In the genomic region with DNA sequence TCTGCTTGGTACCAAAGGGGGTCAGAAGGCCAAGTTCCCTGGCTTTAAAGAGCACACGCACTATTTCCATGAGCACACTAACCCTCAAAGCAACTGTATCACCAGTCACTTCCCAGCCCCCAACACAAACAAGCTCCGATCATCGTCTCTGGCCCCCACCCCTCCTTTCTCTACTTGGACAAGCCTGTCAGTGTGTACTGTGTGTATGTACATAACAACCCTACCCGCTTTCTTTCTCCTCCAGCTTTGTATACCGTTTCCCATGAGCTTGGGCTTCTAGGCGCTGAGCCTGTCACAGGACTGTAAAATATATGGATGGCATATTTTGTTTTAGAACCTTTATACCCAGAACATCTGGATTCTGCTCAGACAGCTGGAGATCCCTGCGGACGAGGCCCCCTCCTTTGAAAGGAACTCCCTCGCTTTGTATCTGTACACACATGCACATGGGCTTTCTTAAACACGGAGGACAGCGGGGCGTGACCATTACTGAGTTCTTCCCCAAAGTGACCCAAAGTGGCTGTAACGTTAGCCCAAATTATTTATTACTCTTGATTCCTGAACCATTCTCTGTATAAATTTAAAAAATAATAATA, we compare ENCODE assay signal across 10 mouse cellular contexts.
DNase-seq lines count a peak whose midpoint lies in the region; ATAC-seq and TF ChIP-seq lines count a peak whose summit lies in the region.
"Had no signal": no experiment of that assay in that cellular context is flagged by ENCODE, and none has a peak within 500 bp of the region (broad histone marks: within the 10 kb centered on the region; RNA-seq: fewer than 3 reads in every experiment).

No protein-coding gene starts in this region.

- 0 out of 2 replicates have a peak overlapping the region, but pooled peaks have one; percentile 11 for H3K4me2 ChIP-seq in intestine, embryonic 14.5 days (ENCODE audit: low read length)
- no peak overlapping the region for H3K4me2 ChIP-seq in intestine, postnatal 0 days (replicated peaks; ENCODE audit: low read depth)
- H3K4me2 ChIP-seq in limb, embryonic 13.5 days (replicated peaks), result peak overlapping the region; percentile 49
- H3K4me2 ChIP-seq: liver, embryonic 12.5 days had no signal

- H3K9ac ChIP-seq in intestine, embryonic 14.5 days (ENCODE audit: low read length), result no peak overlapping the region
- no peak overlapping the region for H3K9ac ChIP-seq in intestine, postnatal 0 days (ENCODE audit: low read depth, low read length)
- no peak overlapping the region for H3K9ac ChIP-seq in limb, embryonic 13.5 days
- H3K9ac ChIP-seq: liver, embryonic 12.5 days had no signal

- no peak for TF ChIP-seq CTCF in intestine, postnatal 0 days (IDR thresholded peaks at IDR 0.05; ENCODE audit: low read depth)

- WGBS in intestine, embryonic 14.5 days, result 38% methylated on average over 13 of the region's 13 CpGs
- WGBS in intestine, postnatal 0 days, result 53% methylated on average over 13 of the region's 13 CpGs
- WGBS in limb, embryonic 13.5 days, result 20% methylated on average over 13 of the region's 13 CpGs

- H3K27me3 ChIP-seq in intestine, embryonic 14.5 days (replicated peaks; ENCODE audit: control insufficient read depth, insufficient read depth, low read length), result no peaks in the 10 kb centered on the region
- no peaks in the 10 kb centered on the region for H3K27me3 ChIP-seq in intestine, postnatal 0 days (replicated peaks; ENCODE audit: control insufficient read depth, insufficient read depth, low read length)
- peaks cover 4% of the 10 kb centered on the region; the same call in 1 of the 2 replicates for H3K27me3 ChIP-seq in limb, embryonic 13.5 days
- H3K27me3 ChIP-seq: liver, embryonic 12.5 days had no signal

- peaks cover 37% of the 10 kb centered on the region for H3K4me1 ChIP-seq in intestine, embryonic 14.5 days (replicated peaks; ENCODE audit: control insufficient read depth, insufficient read depth, low read length)
- H3K4me1 ChIP-seq in intestine, postnatal 0 days (replicated peaks; ENCODE audit: control insufficient read depth, insufficient read depth, low read length), result 0 out of 2 replicates have a peak, but pooled peaks cover 10% of the 10 kb centered on the region
- peaks cover 46% of the 10 kb centered on the region for H3K4me1 ChIP-seq in limb, embryonic 13.5 days

- no peak overlapping the region for H3K4me3 ChIP-seq in intestine, embryonic 14.5 days (ENCODE audit: low read depth, low read length)
- H3K4me3 ChIP-seq in intestine, postnatal 0 days (ENCODE audit: low read depth, low read length), result no peak overlapping the region
- no peak overlapping the region; the same call in 1 of the 2 replicates for H3K4me3 ChIP-seq in limb, embryonic 13.5 days
- H3K4me3 ChIP-seq: layer of hippocampus, adult 2 months; liver, embryonic 12.5 days had no signal

- no peak for DNase-seq in intestine, embryonic 14.5 days (ENCODE audit: low spot score)
- peak; percentile 23 for DNase-seq in retina, postnatal 1 day
- no peak for DNase-seq in retina, embryonic 14.5 days (ENCODE audit: low spot score)
- no peak for DNase-seq in adrenal gland, adult (ENCODE audit: inconsistent age in 2 of 2, low spot score in 1 of 2)
- no peak for DNase-seq in left cerebral cortex, adult 9 months (ENCODE audit: low spot score in 2 of 2)

- peak overlapping the region; percentile 82 for H3K27ac ChIP-seq in intestine, embryonic 14.5 days (ENCODE audit: low read depth)
- no peak overlapping the region for H3K27ac ChIP-seq in intestine, postnatal 0 days (ENCODE audit: low read depth, low read length)
- H3K27ac ChIP-seq in limb, embryonic 13.5 days, result peak overlapping the region; percentile 82
- H3K27ac ChIP-seq: layer of hippocampus, adult 2 months had no signal

- peak; percentile 33 for ATAC-seq in intestine, embryonic 14.5 days (replicated peaks; ENCODE audit: low FRiP score, low TSS enrichment, low read depth)
- no peak for ATAC-seq in intestine, postnatal 0 days
- ATAC-seq in limb, embryonic 13.5 days (ENCODE audit: low FRiP score, low read depth), result peak; percentile 21
- no peak for ATAC-seq in megakaryocyte, adult 5-6 weeks (ENCODE audit: poor library complexity, severe bottlenecking)
- ATAC-seq: liver, embryonic 12.5 days had no signal

- H3K36me3 ChIP-seq in intestine, embryonic 14.5 days (ENCODE audit: control insufficient read depth, insufficient read depth, low read length), result no peaks in the 10 kb centered on the region
- H3K36me3 ChIP-seq in intestine, postnatal 0 days (ENCODE audit: control insufficient read depth, insufficient read depth), result no peaks in the 10 kb centered on the region
- no peaks in the 10 kb centered on the region for H3K36me3 ChIP-seq in limb, embryonic 13.5 days
- H3K36me3 ChIP-seq: liver, embryonic 12.5 days had no signal

- no peaks in the 10 kb centered on the region for H3K9me3 ChIP-seq in intestine, embryonic 14.5 days (ENCODE audit: control insufficient read depth, low read length)
- H3K9me3 ChIP-seq in intestine, postnatal 0 days (ENCODE audit: control insufficient read depth), result no peaks in the 10 kb centered on the region
- H3K9me3 ChIP-seq in limb, embryonic 13.5 days, result no peaks in the 10 kb centered on the region
- H3K9me3 ChIP-seq: liver, embryonic 12.5 days had no signal

Comparison
In these comparisons a context has a peak if more than half of its experiments do, and no peak if none do; other contexts are left out.
1. ATAC-seq: peak in intestine, embryonic 14.5 days (single experiment) and limb, embryonic 13.5 days (single experiment); none in intestine, postnatal 0 days (single experiment) and megakaryocyte, adult 5-6 weeks (single experiment).